Mouse (Mus musculus): ENCODE results near the gene Flad1.

- TF ChIP-seq POLR2A (IDR thresholded peaks at IDR 0.05; ENCODE audit: control insufficient read depth, extremely low read depth, insufficient read depth, low read length, poor library complexity) = no peak
- TF ChIP-seq CTCF (IDR thresholded peaks at IDR 0.05; ENCODE audit: borderline replicate concordance, control insufficient read depth, extremely low read depth, insufficient read depth, low read length, poor library complexity) = no peak
These were observed 8.8 kb upstream of the Flad1 start for GRCm38 (mm10) chr3:89420421-89420820.
